Mouse (Mus musculus) lung, adult 10 weeks (tissue): ENCODE results near the gene Tcstv3. TPM values are rescaled to one million over a fixed set of nuclear protein-coding genes. Genes with fewer than 3 reads are reported as not detected.

Experiments used
- polyA plus RNA-seq: library from polyadenylated mRNA; stranded (reverse); fragments of 350-450 nt; fragmentation: Illumina TruSeq; extraction: RNeasy Lipid Tissue Mini Kit (QIAGEN cat#74804); gene quantifications from one replicate; pipeline ENCODE4 v1.2.3, GENCODE M21; 2014; ENCODE audit warnings: low read depth, low replicate concordance; ENCODE audit not compliant: insufficient read depth

Gene Tcstv3
- polyA plus RNA-seq, result not detected

GRCm38 (mm10) chr13:120316578-120316977, at the start of gene Tcstv3:
TSS of gene Tcstv3 (plus strand) at chr13:120316878.

GRCm38 (mm10) chr13:120299991-120300442, 16.7 kb upstream of the Tcstv3 start, which contains the start of gene BC147527:
TSS of gene BC147527 (plus strand) at chr13:120300392.

Other genes starting within 250 kb of the Tcstv3 start
- not detected for gene Gm20767, start 176.6 kb upstream of the Tcstv3 start, polyA plus RNA-seq
- not detected for gene Gm21818, start 144.4 kb upstream of the Tcstv3 start, polyA plus RNA-seq
- 1.9 TPM for gene Gm21762, start 100.9 kb upstream of the Tcstv3 start, polyA plus RNA-seq
- not detected for gene Gm21731, start 77.8 kb upstream of the Tcstv3 start, polyA plus RNA-seq
- not detected for gene AF067061, start 53.8 kb upstream of the Tcstv3 start, polyA plus RNA-seq
- 3.8 TPM for gene BC147527, start 16.5 kb upstream of the Tcstv3 start, polyA plus RNA-seq